Mouse (Mus musculus) spleen, adult 12 weeks (tissue): ENCODE measurements around the gene 4930469K13Rik.

Source experiments
- DNase-seq: peaks from one replicate; pipeline ENCODE4 v3.0.0; 2022; ENCODE audit warnings: low spot score

Gene 4930469K13Rik

GRCm38 (mm10) chr11:34078581-34078980 is 19.8 kb downstream of the 4930469K13Rik start:
- no peak for DNase-seq

DNA sequence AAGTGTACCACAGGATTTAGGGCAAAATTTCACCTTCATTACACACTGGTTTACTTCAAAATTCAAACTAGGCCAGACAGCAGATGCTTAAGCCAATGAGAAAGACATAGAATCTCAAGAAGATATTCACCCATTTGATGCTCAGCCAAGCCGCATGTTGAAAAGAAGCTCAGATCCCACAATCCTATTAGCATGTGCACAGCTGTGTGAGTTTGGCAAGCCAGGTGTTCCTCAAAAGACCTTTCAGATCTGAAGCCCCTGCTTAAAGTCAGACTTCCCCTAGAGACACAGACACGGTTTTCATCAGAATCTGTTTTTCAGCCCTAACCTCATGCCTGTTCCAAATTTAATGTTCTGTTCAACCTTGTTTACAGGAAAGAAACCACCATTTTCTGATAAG is 20.5 kb downstream of the 4930469K13Rik start:
- no peak for DNase-seq

GRCm38 (mm10) chr11:34073776-34074175 is 24.6 kb downstream of the 4930469K13Rik start:
- peak; percentile 17 for DNase-seq

DNA sequence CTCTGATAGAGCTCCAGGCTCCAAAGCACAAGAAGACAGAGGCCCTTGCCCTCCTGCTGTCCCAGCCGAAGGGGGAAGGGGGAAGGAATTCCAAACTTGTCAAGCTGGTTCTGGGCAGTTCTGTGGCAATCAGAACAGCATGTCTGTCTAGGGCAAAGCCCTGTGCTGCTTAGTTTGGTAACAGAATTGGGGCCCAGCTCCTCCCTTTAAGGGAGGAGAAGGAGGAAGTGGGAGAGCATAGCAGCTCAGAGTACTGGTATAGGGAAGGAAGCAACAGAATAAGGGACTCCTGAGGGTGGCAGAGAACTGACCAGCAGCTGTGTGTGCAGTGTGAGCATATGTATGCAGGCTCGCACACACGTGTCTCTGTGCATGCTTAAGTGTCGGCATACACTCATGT is 26.0 kb downstream of the 4930469K13Rik start:
- DNase-seq = no peak

- DNase-seq = no peak
Measured at GRCm38 (mm10) chr11:34070596-34070995, 27.8 kb downstream of the 4930469K13Rik start.

DNA sequence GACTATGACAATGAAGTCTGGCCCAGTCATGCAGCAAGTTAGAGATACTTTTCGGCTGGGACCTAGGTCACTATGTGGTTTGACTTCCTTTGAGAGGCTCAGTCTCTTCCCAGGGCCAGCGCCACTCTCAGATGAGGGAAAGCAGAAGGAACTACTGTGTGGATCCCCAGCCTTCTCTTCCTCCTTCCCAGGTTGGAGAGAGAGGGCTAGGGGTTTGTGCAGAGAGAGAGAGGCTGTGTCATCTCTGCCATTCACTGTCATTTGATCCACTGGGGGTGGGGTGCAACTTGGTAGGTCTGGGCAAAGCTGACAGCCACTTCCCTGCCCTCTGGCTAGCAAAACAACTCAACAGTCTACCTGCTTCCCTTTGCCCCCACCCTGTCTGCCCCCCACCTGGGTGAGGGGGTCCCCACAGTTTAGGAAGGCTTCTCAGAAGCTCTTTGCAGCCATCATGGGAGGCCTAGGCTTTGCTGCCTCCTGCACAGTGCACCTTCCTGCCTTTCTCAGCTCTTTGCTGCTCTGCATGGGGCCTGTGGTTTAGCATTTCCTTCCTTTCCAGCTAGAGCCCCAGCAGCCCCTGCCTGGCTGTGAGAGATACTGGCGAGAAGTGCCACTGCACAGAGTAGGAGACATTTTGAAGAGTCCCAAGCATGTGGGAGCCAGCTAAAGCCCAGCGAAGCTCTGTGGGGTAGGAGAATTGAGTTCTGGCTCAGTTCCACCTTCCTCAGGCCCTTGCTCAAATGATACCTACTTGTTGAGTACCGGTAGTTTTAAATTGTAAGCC is 34.5 kb downstream of the 4930469K13Rik start:
- peak; percentile 12 for DNase-seq

DNA sequence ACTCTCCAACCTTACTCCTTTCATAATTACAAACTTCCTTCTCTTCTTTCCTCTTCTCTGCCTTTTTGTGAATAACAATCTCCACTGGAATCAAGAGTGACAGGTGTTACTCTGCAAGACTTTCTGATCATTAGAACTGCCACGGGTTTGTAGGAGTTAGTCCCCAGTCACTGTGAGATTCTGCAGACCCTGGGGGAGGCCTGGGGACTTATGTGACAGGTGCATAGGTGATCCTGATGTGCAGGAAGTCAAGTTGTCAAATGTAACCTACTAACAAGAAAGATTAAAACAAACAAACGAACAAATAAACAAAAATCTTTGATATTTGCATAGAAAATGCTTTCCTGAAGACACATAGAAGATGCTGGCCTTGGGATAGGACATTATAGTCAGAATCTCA is 35.1 kb downstream of the 4930469K13Rik start:
- DNase-seq = no peak

- no peak for DNase-seq
Measured at GRCm38 (mm10) chr11:34061740-34062139, 36.6 kb downstream of the 4930469K13Rik start.

- DNase-seq = no peak
Measured at GRCm38 (mm10) chr11:34058960-34059359, 39.4 kb downstream of the 4930469K13Rik start.

DNA sequence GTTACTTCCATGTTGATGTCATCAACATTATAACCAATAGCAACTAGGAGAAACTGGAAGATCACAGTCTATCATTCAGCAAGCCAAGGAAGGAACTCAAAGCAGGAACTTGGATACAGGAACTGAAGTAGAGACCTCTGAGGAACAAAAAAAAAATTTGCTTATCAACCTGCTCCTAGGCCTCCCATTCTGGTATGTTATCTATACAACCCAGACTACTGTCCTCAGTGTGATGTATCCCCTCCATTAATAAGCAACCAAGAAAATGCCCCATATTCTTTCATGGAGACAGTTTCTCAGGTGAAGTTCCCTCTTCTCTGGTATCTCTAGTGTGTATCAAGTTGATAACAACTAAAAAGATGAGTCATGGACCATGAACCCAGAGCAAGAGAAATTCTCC is 40.0 kb downstream of the 4930469K13Rik start:
- no peak for DNase-seq

- no peak for DNase-seq
Measured at GRCm38 (mm10) chr11:34056715-34057114, 41.6 kb downstream of the 4930469K13Rik start.

- DNase-seq = no peak
Measured at GRCm38 (mm10) chr11:34054031-34054727, 44.2 kb downstream of the 4930469K13Rik start.

DNA sequence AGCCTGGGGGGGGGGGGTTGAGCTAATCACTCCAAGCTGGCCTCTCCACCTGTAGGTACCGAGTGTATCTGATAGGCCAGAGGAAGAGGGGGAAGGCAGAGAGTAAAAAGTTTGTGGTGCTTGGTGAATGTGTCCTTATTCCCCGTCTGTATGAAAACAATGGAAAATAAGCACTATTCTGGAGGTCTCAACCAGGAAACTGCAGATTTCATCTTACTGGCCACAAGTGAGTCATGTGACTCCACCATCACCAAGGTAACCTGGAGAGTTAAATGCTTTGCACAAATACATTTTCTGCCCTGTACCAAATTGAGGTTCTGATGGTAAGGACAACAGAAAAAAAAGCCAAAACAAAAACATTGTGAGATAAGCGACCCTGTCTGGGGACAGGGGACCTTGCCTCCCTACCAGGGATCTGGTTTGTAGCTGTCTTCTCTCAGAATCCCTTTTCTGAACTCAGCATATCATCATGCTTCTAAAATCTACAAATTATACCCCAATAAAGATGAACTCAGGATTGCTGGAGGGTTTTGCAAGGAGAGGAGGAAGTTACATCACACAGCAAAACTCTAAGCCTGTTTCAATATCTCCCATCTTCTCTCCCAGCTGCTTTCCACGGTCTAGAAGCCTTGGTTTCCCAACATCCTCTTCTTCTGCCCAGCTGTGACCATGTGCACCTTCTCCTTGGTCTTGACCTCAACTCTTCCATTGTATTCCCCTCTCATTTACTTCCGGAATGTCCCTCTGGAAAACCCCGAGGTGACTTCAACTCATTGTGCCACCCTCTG is 45.1 kb downstream of the 4930469K13Rik start:
- DNase-seq = no peak

DNA sequence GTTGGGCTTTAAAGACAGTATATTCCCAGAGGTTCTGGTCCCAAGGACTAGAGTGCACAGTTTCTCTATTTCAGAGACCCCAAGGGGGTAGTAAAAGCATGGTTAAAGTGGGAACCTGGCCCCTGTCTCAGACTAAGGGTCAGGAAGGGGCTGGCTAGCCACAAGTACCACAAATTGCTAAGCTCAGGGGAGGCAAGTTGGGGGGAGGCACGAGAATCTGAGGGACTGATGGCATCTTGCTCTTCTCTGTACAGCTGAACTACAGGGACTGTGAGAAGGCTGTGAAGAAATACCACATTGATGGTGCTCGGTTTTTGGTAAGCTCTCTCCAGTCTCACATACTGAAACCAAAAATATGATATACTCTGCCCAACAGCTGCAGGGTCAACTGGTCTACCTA is 47.7 kb downstream of the 4930469K13Rik start:
- no peak for DNase-seq

- DNase-seq = no peak
Measured at GRCm38 (mm10) chr11:34050063-34050462, 48.3 kb downstream of the 4930469K13Rik start.

DNA sequence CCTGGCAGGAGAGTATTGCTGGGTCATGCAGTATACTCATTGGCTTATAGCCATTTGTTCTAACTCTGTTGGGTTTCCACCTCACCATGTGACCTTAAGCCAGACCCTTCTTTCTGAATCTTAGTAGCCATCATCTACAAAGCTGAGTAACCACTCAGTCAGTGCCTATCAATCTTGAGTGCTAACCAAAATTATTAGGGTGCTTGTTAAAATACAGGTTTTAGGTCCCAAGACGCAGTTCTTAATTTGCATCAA is 49.3 kb downstream of the 4930469K13Rik start:
- DNase-seq = no peak

- DNase-seq = no peak
Measured at GRCm38 (mm10) chr11:34048375-34049124, 49.8 kb downstream of the 4930469K13Rik start.

DNA sequence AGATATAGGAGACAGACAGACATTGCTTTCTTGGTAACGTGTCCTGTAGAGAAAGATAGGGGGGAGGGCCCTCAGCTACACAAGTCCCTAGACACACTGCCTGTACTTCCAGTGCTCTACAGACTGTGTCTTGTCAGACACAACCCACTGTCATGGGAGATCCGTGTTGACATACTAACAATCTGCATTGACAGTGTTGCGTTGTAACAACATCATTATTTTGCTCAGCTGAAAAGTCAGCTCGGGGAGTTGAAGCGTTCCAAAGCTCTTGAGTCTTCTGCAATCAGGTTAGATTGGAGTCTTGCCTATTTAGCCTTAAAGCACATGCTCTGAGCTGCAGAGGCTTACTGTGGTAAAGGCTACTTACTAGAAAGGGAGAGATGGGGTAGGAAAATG is 50.8 kb downstream of the 4930469K13Rik start:
- DNase-seq = no peak

DNA sequence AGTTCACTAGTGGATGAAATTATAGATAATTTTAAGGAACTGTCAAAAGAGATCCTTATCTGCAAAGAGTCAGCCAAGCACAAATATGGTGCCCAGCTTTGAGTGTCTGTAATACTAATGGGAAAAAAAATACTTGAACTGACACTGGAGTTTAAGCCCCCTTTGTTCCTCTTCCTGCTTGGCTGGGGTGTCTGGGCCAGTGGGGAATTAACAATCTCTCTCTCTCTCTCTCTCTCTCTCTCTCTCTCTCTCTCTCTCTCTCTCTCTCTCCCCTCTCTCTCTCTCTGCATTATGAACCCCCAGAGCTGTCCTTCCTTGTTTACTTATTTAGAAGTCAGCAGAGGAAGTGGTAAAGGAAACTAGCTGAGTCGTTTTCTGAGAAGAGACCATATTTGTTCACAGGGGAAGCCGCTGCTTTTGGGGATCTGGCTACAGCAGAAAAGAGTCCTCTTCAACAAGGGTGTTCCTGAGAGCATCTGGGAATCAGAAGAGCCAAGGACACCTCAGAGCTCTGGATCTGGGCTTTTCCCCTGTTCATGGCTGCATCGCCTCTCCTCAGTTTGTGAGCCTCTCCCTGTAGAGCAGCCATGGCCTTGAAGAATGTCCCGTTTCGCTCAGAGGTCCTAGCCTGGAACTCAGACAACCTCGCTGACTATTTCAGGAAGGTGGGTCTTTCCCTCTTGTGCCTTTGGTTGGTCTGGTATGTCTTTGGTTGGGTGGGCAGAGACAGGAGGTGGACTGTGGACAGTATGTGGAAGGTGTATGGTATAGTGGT is 51.4 kb downstream of the 4930469K13Rik start, which contains the start of gene Lcp2:
TSS of gene Lcp2 (plus strand) at position 154 of the 775 bp plus-strand sequence.
- DNase-seq = no peak

- no peak for DNase-seq
Measured at GRCm38 (mm10) chr11:34042808-34043207, 55.5 kb downstream of the 4930469K13Rik start.

DNA sequence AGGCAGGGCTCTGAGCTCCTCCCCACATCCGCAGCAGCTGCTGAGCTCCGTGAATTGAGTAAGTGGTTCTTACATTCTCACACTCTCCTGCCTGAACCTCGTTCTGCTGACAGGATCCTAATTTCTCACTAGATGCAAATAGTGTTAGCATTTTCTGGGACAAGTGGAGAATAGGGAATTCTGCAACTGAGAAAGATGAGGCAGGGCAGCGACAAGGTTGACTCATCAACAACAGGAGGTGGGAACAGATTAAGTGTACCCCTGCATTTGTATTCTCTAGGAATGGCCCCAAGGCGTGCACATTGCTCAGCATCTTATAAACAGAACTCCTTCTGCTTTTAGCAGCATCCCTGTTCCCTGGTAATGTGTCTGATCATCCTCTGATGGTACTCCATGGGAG is 58.3 kb downstream of the 4930469K13Rik start:
- no peak for DNase-seq
